Mouse (Mus musculus) cerebellum, adult 9-11 months (tissue): Measurements from ENCODE around the gene Aox4.

Experiments used
- DNase-seq: peaks from one replicate; pipeline ENCODE4 v3.0.0; 2022

The Aox4 gene

GRCm38 (mm10) chr1:58303009-58303408 is 92.8 kb downstream of the Aox4 start:
- no peak for DNase-seq

GRCm38 (mm10) chr1:58303726-58304125 is 93.5 kb downstream of the Aox4 start:
- DNase-seq, result no peak

GRCm38 (mm10) chr1:58304296-58304695 is 94.1 kb downstream of the Aox4 start:
- DNase-seq, result no peak

DNA sequence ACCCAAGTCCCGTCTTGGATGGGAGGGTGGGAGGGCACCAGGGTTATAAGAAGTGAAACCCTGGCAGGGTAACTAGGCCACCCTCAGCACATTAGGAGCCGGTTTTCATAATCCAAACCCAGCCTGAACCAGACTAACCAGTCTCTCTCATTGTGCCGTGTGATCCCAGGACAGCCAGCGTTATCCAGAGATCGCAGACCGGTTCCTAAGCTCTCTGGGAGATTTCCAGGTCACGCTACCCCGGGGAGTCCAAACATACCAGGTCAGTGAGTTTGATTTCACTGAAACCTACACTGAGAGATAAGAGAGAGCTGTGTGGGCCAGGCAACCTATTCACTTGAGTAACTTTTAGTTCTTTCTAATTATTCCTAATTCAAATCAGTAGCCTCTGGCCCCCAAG is 97.0 kb downstream of the Aox4 start:
- no peak for DNase-seq

- no peak for DNase-seq
Measured at GRCm38 (mm10) chr1:58308594-58308993, 98.4 kb downstream of the Aox4 start.

DNA sequence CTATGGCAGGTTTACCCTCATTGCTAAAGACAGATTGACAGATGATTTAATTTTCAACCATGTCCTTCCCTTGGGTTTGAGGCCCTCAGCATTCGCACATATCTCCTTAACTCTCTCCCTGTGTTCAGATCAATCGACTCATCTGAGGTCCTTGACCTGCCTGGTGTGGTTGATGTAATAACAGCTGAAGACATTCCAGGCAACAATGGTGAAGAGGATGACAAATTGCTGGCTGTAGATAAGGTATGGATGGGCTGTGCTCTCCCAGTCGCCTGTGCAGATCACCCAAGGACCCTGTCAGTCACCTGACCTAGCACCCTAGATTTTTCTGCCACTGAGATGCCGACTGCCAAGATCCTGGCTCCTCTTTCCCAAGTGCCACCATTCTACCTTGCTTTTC is 99.7 kb downstream of the Aox4 start:
- DNase-seq, result no peak

DNA sequence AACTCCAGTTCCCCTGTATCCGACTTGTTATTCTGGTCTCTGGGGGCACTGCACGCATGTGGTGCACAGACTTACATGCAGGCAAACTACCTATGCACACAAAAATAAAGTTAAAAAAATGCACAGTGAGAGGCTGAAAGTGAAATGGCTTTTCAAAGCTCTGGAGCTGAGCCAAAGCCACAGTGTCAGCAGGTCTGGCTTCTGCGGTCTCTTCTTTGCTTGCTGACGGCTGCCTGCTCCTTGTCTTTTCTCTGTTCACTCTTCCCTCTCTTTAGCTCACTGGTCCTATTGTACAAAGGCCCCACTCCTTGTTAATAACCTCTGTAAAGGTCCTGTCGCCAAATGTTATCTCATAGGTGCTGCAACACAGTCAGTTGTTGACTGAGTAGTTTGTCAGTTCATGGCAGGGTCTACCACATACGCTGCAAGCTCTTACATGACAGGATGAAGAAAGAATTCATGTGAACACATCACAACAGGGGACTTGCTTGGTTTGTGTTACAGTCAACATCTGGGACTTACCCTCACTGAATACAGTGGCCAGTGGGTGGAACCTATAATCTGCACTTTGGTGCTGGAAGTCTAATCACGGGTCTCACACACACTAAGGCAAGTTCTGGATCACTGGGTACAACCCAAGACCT is 101.1 kb downstream of the Aox4 start:
- no peak for DNase-seq

DNA sequence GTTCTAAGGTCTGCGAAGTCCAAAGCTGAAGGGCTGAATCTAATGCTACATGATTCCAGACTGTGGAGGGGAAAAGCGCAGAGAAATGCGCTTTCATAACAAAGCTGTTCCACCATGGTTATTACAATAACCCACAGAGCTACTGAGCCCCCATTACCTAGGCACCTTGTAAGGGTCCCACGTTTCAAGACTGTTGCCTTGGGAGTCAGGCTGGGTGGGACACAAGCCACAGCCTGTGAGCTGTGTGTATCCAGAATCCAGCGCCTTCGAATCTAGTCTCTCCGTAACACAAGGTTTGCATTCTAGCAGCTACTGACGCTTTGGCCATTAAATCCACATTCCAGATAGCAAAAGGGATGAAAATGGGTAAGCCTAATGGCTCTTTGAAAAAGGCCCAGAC is 103.0 kb downstream of the Aox4 start:
- DNase-seq, result no peak

GRCm38 (mm10) chr1:58315532-58315931 is 105.3 kb downstream of the Aox4 start:
- no peak for DNase-seq
